Mouse (Mus musculus): ENCODE measurements around the gene Rnls.

Rnls gene

GRCm38 (mm10) chr19:33178367-33178766 lies 213.7 kb downstream of the Rnls start:
- no peak for DNase-seq

GRCm38 (mm10) chr19:33173991-33174390 lies 218.1 kb downstream of the Rnls start:
- DNase-seq = no peak

GRCm38 (mm10) chr19:33169881-33170280 lies 222.2 kb downstream of the Rnls start:
- DNase-seq = peak; percentile 49 to 57

- peak in 1 of 2 experiments; percentile 5 for DNase-seq
Observed at GRCm38 (mm10) chr19:33167528-33168264, 224.4 kb downstream of the Rnls start.

GRCm38 (mm10) chr19:33164801-33165200 lies 227.3 kb downstream of the Rnls start:
- no peak for DNase-seq

- DNase-seq = no peak
Observed at GRCm38 (mm10) chr19:33161903-33162302, 230.2 kb downstream of the Rnls start.

- DNase-seq = no peak
Observed at GRCm38 (mm10) chr19:33159897-33160296, 232.2 kb downstream of the Rnls start.

- DNase-seq = no peak
Observed at GRCm38 (mm10) chr19:33159192-33159591, 232.9 kb downstream of the Rnls start.

- no peak for DNase-seq
Observed at GRCm38 (mm10) chr19:33158234-33158633, 233.9 kb downstream of the Rnls start.

- DNase-seq = no peak
Observed at GRCm38 (mm10) chr19:33148411-33148810, 243.7 kb downstream of the Rnls start.

GRCm38 (mm10) chr19:33143198-33143597 lies 248.9 kb downstream of the Rnls start:
- no peak for DNase-seq

- peak; percentile 40 to 48 for DNase-seq
Observed at GRCm38 (mm10) chr19:33137316-33137715, 254.8 kb downstream of the Rnls start.

GRCm38 (mm10) chr19:33122611-33123226 lies 269.4 kb downstream of the Rnls start:
- no peak for DNase-seq

- no peak for DNase-seq
Observed at GRCm38 (mm10) chr19:33119947-33120346, 272.1 kb downstream of the Rnls start.

- peak in 1 of 2 experiments; percentile 22 for DNase-seq
Observed at GRCm38 (mm10) chr19:33118898-33119297, 273.2 kb downstream of the Rnls start.

- no peak for DNase-seq
Observed at GRCm38 (mm10) chr19:33114631-33115295, 277.3 kb downstream of the Rnls start.

GRCm38 (mm10) chr19:33113746-33114145 lies 278.3 kb downstream of the Rnls start:
- no peak for DNase-seq

- DNase-seq = peak; percentile 18 to 62
Observed at GRCm38 (mm10) chr19:33110404-33110803, 281.7 kb downstream of the Rnls start.

GRCm38 (mm10) chr19:33109941-33110371 lies 282.1 kb downstream of the Rnls start:
- peak; percentile 17 to 53 for DNase-seq

GRCm38 (mm10) chr19:33109141-33109540 lies 283.0 kb downstream of the Rnls start:
- no peak for DNase-seq

- DNase-seq = no peak
Observed at GRCm38 (mm10) chr19:33103851-33104250, 288.2 kb downstream of the Rnls start.

- no peak for DNase-seq
Observed at GRCm38 (mm10) chr19:33102783-33103139, 289.3 kb downstream of the Rnls start.

GRCm38 (mm10) chr19:33102008-33102782 lies 289.9 kb downstream of the Rnls start:
- no peak for DNase-seq

Measured in kidney, adult 8-10 months (tissue).